Mouse (Mus musculus) urinary bladder, postnatal 36 days (tissue): ENCODE data around the gene Isg20l2.

Source experiments
- DNase-seq, 2 experiments: peaks; one replicate each; pipeline ENCODE4 v3.0.0; 2022; ENCODE audit warnings: low spot score in 2 of 2, mixed read lengths in 1 of 2

Isg20l2 gene

DNA sequence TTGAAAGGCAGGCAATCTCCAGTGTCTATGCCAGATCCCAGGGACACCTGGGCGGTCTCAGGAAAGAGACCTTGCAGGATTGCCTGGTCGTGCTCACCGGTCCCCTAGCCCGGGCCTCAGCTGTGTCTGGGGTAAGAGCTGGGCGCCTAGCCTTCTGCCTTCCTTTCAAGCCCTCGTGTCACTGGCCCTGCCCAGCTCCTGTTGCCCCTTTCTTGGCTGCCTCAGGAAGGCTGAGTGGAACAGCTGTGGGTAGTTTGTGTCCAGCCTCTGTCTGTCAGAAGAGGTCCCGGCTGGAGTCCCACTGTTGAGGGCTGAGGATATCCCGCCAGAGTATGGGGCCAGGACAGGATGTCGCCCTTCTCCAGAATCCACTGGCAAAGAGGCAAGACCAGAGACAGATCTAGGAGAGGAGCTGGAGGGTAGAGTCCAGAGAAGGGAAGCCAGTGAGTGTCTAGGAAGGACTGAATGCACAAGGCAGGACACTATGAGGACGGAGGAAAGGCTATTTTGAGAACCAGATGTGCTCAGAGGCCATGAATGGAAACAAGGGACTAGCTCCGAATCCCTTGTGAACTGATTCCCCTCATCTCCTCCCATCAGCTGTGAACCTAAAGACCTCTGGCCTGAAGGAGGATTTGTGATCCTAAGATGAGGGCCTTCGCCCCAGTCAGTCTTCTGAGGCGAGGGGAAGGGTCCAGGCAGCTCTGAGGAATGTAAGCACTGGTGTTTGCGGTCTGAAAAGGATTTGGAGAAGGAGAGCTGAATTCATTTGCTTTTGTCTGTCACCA is 43.7 kb downstream of the Isg20l2 start:
- no peak for DNase-seq

DNA sequence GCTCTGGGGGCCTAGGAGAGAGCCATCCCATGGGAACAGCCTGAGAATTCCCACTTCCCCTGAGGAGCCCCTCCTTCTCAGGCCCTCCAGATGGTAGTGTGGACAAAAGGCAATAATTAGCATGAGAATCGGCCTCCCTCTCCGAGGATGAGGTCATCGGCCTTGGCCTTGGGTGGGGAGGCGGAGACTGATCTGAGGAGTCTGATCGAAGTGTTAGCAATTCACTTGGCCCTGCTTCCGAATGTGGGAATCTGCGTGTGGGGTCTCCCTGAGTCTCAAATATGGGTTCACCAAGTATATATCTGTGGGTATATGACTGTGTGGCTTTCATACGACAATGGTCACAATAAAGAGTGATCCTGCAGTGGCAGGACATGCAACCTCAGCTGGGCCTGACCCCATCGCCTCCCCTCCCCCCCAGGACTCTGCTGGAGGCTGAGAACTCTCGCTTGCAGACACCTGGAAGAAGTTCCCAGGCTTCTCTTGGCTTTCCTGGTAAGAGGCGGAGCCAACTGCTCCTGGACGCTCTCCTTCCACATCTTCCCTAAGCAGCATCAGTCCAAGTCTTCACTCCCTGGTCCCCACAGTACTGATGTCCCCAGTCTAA is 44.4 kb downstream of the Isg20l2 start:
- DNase-seq: no peak

DNA sequence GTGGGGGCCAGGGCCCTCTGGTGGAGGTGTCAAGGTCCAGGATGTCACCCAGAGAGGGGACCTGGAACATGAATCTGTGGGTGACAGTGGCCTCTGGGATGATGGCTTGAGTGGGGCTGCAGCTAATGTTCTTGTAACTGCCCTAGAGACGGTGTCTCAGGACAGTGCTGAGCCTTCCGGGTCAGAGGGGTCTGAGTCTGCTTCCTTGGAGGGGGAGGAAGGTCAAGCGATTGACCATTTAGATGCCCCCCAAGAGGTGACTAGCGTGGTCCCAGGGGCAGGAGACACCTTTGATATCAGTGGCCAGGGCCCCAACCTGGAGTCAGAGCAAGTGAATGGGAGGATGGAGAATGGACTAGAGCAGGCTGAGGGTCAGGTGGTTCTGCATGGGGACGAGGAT is 49.4 kb downstream of the Isg20l2 start:
- DNase-seq: no peak

DNA sequence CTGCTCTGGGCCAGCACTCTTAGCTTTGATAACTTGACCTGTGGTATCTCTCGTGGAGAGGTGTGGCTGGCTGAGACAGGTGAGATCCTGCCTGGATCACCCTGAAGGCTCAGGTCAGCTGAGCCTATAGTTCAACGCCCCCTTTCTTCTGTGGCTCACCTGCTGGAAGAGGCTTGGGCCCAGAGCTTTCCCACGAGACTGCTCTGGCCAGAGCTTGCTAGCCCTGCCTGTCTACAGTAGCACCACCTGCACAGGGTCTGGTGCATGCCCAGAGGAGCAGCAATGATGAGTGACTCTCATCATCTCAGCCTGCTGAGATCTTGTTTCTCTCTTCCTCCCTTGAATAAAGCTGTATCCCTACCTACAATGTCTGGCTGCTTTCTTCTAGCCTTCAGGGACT is 50.0 kb downstream of the Isg20l2 start:
- DNase-seq: no peak

DNA sequence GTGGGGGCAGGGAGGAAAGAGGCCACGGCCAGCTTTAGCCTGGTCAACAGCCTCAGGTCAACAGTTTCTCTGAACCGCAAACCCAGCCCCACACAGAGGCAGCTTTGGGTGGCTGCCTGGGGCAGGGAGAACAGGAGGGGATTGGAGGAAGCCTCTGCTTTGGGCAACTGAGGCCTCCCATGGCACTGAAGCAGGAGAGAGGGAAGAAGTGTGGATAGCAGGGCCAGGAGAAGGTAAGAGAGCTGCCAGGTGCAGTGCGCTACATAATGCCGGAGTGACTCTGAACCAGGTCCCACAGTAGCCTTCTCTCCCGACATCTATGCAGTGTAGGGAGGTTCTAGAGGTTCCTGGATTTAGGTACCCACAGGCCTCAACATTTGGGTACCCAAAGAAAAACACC is 50.6 kb downstream of the Isg20l2 start:
- DNase-seq: no peak

DNA sequence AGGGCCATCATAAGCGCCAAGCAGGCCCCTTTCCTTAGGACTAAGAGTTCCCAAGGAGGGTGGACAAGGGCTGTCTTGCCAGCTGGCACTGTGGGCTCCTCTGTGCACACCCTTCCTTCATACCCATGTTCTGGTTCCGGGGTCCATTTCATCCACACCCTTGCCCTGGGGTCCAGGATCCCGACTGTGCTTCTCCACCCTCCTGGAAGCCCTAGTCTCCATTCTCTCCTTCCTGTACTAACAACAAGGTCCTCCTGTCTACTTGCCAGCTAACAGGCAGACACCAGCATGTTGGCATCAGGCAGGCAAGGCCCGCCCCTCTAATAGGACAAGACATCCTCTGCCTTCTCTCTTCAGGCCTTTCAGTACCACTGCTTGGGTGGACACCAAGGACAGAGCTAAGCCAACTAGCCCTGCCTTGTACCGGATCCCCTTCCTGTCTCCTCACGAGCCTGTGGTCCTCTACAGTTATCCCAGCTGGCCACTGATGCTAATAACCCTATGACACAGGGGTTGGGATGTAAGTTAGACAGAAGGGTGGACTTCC is 51.2 kb downstream of the Isg20l2 start:
- no peak for DNase-seq

DNA sequence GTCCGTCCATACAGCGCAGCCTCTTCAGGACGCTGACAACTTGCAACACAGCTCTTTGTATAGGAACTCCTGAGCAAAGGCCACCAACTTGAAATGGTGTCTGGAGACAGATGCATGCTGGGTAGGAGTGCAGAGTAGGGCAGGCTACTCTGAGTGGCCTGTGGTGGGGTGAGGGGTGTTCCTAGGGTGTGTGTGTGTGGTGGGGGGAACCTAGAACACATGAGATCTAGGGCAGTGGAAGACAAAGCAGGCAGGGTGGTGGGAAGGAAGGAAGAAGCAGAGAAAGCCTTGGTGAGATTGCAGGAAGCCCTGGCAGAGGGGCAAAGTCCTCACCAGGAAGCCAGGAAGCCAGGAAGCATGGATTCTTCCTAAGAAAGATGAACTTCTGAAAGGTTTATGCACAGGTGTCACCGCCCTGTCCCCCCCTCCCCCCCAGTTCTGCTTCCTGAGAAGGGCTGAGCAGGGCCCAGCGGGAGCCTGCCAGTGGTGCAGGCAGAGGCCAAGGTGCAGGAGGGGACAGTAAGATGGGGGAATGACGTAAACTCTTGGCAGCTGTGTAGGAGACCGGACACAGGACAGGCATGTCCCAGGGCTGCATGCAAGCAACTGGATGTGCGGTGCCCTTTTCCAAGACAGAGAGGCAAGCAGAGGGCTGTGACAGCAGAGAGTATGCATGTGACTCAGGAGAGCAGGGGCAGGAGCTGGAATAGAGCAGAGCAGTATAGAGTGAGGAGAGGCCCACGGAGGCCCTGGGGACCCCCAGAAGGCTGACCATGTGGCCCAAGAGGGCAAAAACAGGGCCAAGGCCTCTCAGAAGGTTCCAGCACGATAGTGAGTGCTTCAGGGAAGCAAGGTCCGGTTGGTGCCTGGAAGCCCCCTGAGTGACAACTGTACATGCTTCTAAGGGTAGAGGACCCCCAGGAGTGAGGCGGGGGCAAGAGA is 52.1 kb downstream of the Isg20l2 start:
- no peak for DNase-seq

DNA sequence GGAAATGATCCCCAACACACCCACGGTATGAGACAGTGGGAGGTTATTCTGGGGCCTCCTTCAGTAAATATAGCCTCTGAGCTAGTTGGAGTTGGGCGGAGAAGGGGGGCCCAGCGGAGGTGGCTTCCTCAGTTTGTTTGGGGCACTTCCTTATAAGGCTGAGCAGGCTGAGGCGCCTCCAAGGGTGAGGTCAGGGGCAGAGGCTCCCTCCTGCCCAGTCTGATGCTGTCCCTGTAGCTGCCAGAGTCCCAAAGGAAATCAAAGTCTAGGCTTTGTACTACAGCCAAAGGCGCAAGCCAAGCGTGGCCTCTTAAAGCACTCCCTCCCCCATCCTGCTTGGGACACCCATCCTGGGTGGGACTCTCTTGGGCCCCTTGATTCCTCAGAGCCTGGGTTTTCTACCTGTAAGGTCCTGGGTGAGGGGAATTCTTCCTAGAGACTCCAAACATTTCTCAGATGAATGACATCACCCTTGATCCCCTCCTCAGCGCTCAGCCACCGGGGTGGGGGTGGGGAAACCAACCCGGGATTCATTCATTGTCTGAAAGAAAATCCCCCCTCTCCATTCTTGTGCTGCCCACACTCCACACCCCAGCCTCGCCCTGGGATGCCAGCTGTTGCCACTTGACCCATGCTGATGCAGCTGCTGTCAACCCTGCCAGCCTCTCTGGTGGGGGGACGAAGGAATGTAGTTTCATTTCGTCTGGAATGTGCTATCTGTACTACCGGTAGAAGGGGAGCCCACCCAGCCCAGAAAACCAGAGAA is 52.9 kb downstream of the Isg20l2 start:
- DNase-seq: no peak

DNA sequence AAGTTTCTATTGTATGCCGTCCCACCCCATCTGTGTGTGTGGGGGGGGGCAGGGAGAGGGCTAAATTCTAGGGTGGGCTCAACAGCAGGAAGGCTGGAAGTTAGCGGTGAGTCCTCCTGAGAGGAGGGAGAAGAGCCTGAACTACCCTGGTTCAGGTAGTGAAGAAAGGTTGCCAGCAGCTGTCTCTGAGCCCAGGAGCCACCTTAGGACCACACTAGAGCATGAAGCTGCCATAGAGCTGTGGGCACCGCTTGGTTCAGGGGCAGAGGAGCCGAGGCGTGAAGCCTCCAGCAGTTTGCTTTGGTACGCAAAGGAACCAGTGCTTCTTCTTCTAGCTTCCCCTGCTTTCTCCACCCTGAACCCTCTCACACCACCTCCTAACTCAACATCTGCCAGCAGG is 53.5 kb downstream of the Isg20l2 start:
- DNase-seq: no peak

DNA sequence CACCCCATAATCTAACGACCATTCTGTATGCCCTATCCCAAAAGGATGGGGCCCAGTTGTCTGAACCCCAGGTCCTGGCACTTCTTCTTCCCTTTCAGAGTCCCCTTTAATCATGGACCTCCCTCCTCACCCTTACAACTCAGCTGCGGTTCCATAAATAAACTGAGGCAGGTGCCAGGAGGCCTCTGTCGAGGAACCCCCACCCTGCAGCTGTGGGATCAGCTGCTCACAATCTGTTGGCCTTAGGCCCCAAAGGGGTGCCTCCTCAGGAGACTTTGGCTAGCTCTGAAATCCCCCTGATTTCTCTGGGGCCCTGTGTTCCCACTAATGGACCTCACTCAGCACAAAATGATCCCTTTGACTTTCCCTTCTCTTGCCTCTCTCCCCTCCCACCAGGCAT is 54.0 kb downstream of the Isg20l2 start:
- DNase-seq: no peak

DNA sequence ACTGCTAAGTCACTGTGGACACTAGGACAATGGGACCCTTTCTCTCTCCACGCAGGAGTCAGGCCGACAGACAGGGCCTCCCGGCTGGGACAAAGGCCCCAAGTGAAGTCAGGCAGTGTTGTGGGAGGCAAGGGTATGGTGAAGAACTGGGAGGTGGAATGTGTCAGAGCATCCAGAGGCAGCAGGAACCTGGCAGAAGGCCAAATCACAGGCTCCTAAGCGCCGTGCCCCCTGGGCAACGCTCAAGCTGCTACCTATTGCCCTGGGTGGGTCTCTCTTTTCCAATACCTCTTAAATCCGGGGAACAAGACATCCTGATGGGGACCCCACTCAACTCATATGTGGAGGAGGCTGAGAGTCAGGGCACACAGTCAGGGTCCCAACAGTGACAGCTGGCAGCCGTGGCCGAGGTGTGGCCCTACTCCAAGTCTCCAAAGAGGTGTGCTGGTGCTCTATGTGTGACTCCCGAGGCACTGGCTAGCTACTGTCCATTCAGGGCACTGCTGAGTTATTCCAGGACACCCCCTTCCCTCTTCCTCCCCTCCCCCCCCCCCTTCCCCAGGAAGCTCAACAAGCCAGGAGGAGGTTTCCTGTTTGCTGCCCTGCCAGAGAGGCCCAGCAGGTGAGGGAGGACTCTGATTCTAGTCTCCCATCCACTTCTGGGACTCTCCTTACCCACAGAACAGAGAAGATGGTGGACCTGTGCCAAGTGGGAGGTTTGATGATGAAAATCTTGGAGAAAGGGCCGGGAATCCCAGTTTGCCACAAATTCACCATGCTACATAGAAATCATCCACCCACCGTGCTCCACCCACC is 55.6 kb downstream of the Isg20l2 start:
- no peak for DNase-seq

DNA sequence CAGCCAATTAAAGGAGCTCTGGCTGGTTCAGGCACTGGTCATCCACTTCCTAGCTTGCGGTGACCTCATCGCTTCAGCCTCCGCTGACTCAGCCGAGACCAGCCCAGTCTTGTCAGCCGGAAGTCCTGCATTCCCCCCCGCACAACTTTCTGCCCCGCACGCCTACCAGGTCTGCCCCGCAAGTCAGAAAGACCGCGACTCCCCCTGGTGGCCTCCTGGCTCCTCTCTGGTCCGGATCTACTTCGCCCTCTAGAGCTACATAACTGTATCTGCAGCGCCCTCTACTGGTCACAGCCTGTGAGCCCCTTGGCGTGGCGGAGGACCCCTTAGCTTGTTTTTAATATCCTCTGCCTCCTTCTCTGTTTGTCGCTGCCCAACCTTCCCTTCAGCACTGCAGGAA is 56.8 kb downstream of the Isg20l2 start:
- peak; percentile 87 to 93 for DNase-seq

DNA sequence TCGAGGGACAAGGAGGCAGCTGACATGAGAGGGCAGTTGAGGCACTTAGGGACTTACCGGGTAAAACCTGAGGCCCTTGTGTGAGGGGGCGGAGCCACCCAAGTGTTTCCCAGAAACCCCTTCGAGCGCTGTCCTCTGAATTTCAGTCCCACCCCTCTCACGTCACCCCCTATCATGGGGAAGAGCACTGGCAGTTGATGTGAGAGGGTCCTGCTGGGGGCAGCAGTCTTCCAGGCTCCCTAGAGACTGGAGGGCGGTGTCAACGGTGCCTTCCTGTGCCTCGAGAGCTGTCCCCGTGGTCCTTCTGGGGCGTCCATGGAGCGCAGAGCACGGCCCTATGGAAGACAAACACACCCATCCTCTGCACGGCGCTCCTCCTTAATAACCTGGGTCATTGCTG is 57.5 kb downstream of the Isg20l2 start:
- DNase-seq: no peak

DNA sequence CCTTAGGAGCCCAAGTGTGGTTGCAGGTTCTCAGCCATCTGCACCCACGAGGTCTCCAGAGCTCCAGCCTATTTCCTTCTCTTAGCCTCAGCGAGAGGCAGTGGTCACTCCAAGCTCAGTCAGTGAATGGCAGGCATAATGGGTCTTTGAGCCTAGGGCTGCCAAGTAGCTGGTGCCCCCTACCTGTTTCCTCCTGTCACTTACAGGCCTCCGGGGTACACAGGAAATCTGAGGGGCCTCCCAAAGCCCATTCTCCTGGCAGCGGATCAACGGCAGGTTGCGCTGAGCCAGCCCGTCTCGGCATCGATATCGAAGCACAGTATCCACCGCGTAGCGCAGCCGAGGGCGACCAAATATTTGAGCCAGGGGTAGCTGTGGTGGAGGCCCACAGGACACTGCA is 58.0 kb downstream of the Isg20l2 start:
- DNase-seq: no peak

DNA sequence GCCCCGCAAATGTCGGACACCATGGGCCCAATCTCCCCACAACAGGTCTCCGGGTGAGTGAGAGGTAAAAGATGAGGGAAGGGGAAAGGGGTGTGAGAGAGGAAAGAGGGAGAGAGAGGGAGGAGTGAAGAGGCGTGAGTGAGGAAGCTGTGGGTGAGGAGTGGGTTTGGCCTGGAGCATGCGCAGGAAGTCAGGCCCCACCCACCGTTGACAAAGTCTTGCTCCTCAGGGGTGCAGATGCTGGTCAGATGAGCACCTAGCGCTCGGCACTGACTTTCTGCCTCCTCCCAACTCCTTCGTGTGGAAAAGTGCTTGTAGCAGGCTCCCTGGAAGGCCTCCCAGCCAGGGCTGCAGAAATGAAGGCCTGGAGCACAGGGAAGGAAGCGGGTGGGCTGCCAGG is 59.8 kb downstream of the Isg20l2 start:
- no peak for DNase-seq
